Mouse (Mus musculus) olfactory bulb, adult 2 months (tissue): ENCODE measurements around the gene Cyb561d1. TPM values are rescaled to one million over a fixed set of nuclear protein-coding genes. Genes with fewer than 3 reads are reported as not detected.

Experiments
- H3K27ac ChIP-seq: fragments of 200-500 bp; 2 replicates; pipeline ENCODE4 v1.5.1; 2012; ENCODE audit warnings: low read depth, low read length; ENCODE audit not compliant: insufficient read depth
- H3K4me1 ChIP-seq: fragments of 200-500 bp; 2 replicates; pipeline ENCODE4 v1.6.1; 2012; ENCODE audit warnings: low read length; ENCODE audit not compliant: control insufficient read depth, insufficient read depth
- H3K4me3 ChIP-seq: fragments of 200-500 bp; 2 replicates; pipeline ENCODE4 v1.5.1; 2012; ENCODE audit warnings: mild to moderate bottlenecking, low read depth, low read length, moderate library complexity; ENCODE audit not compliant: insufficient read depth
- CTCF ChIP-seq: fragments of 200-500 bp; IDR thresholded peaks from 2 replicates; pipeline ENCODE4 v1.5.1; 2012; ENCODE audit warnings: low read depth, mild to moderate bottlenecking, low read length, moderate library complexity; ENCODE audit not compliant: insufficient read depth
- POLR2A ChIP-seq: fragments of 200-500 bp; IDR thresholded peaks from 2 replicates; pipeline ENCODE4 v1.6.1; 2012; ENCODE audit warnings: mild to moderate bottlenecking, low read depth, low read length, moderate library complexity; ENCODE audit not compliant: insufficient read depth
- WGBS: fragments of 180-500 bp; shearing (Covaris S2); methylation state at CpG from one replicate; pipeline ENCODE4 v1.1.7; 2018; 5-methylcytosine and 5-hydroxymethylcytosine counted together
- polyA plus RNA-seq: library from polyadenylated mRNA; stranded (reverse); fragments of >200 nt; gene quantifications from 2 replicates; pipeline ENCODE4 v1.2.4, GENCODE M21; 2012; ENCODE audit warnings: low replicate concordance; ENCODE audit not compliant: missing spikeins, insufficient read depth, insufficient read length

Gene Cyb561d1
- polyA plus RNA-seq, 1 experiment: not detected

- TF ChIP-seq POLR2A (no peak), CTCF (no peak)
- Histone ChIP-seq H3K4me3 (no peak overlapping the region), H3K4me1 (no peaks in the 10 kb centered on the region), H3K27ac (no peak overlapping the region)
- WGBS: 63% methylated on average over 3 of the region's 3 CpGs
Measured at GRCm38 (mm10) chr3:108220661-108221060, 19.6 kb upstream of the Cyb561d1 start.

- Histone ChIP-seq H3K27ac (no peak overlapping the region), H3K4me3 (no peak overlapping the region), H3K4me1 (peaks cover 4% of the 10 kb centered on the region)
- WGBS: 39% methylated on average over 5 of the region's 5 CpGs
- no peak for TF ChIP-seq POLR2A
- no peak for TF ChIP-seq CTCF
Measured at GRCm38 (mm10) chr3:108214734-108215133, 13.7 kb upstream of the Cyb561d1 start.

GRCm38 (mm10) chr3:108212406-108212805, 11.4 kb upstream of the Cyb561d1 start:
- H3K27ac ChIP-seq: peak overlapping the region; percentile 1; the same call in 1 of the 2 replicates
- H3K4me1 ChIP-seq: peaks cover 19% of the 10 kb centered on the region
- H3K4me3 ChIP-seq: no peak overlapping the region
- no peak for TF ChIP-seq POLR2A
- TF ChIP-seq CTCF: no peak
- 75% methylated on average over 8 of the region's 8 CpGs for WGBS

GRCm38 (mm10) chr3:108211845-108212244, 10.8 kb upstream of the Cyb561d1 start:
- H3K4me3 ChIP-seq: no peak overlapping the region
- TF ChIP-seq POLR2A (no peak), CTCF (no peak)
- WGBS: 34% methylated on average over 6 of the region's 6 CpGs
- peaks cover 25% of the 10 kb centered on the region for H3K4me1 ChIP-seq
- H3K27ac ChIP-seq: peak overlapping the region; percentile 29; the same call in 1 of the 2 replicates

- Histone ChIP-seq H3K4me1 (peaks cover 32% of the 10 kb centered on the region), H3K27ac (peak within 1 kb of the TSS; percentile 84), H3K4me3 (peak within 1 kb of the TSS; percentile 57)
- 0% methylated on average over 14 of the region's 14 CpGs for WGBS
- TF ChIP-seq POLR2A (peak; percentile 59), CTCF (peak; percentile 55; the same call in 1 of the 2 replicates)
Measured at GRCm38 (mm10) chr3:108210771-108211139, 9.7 kb upstream of the Cyb561d1 start, which contains the start of gene Atxn7l2. Atxn7l2 (minus strand) TSS chr3:108210934.

- WGBS: under 1% methylated on average over 71 of the region's 72 CpGs
- peak; percentile 90; the same call in 1 of the 2 replicates for TF ChIP-seq POLR2A
- no peak for TF ChIP-seq CTCF
Measured at GRCm38 (mm10) chr3:108209946-108210770, 9.1 kb upstream of the Cyb561d1 start.

GRCm38 (mm10) chr3:108209536-108209935, 8.5 kb upstream of the Cyb561d1 start:
- WGBS: 5% methylated on average over 8 of the region's 8 CpGs
- Histone ChIP-seq H3K4me3 (peak overlapping the region; percentile 57), H3K27ac (no peak overlapping the region), H3K4me1 (peaks cover 34% of the 10 kb centered on the region)
- TF ChIP-seq CTCF (no peak), POLR2A (no peak)

More at GRCm38 (mm10) chr3:108209946-108210770, 9.1 kb upstream of the Cyb561d1 start:
- H3K27ac ChIP-seq: peak overlapping the region; percentile 84
- peak overlapping the region; percentile 57 for H3K4me3 ChIP-seq
- H3K4me1 ChIP-seq: peaks cover 32% of the 10 kb centered on the region

- no peak for TF ChIP-seq CTCF
- no peak for TF ChIP-seq POLR2A
- WGBS: 40% methylated on average over 3 of the region's 3 CpGs
- Histone ChIP-seq H3K4me1 (peaks cover 37% of the 10 kb centered on the region), H3K27ac (no peak overlapping the region), H3K4me3 (peak overlapping the region; percentile 57)
Measured at GRCm38 (mm10) chr3:108209001-108209400, 8.0 kb upstream of the Cyb561d1 start.

- 56% methylated on average over 15 of the region's 15 CpGs for WGBS
- H3K27ac ChIP-seq: no peak overlapping the region
- TF ChIP-seq POLR2A: no peak
- TF ChIP-seq CTCF: no peak
Measured at GRCm38 (mm10) chr3:108206731-108207375, 5.8 kb upstream of the Cyb561d1 start.

More at GRCm38 (mm10) chr3:108206731-108207375, 5.8 kb upstream of the Cyb561d1 start:
- Histone ChIP-seq H3K4me3 (no peak overlapping the region), H3K4me1 (peaks cover 47% of the 10 kb centered on the region)
